Mouse (Mus musculus): ENCODE measurements around the gene Trpm8. TPM values are rescaled to one million over a fixed set of nuclear protein-coding genes. Genes with fewer than 3 reads are reported as not detected.

Gene Trpm8
- total and polyA plus RNA-seq, 3 experiments: not detected

- H3K27me3 ChIP-seq (replicated peaks): peaks cover 32% of the 10 kb centered on the region
- no peak overlapping the region for H3K4me3 ChIP-seq (replicated peaks in 1 of 3; ENCODE audit: low read depth in 2 of 3, low read length in 2 of 3, poor library complexity in 1 of 3)
- TF ChIP-seq MAFK (IDR thresholded peaks at IDR 0.05; ENCODE audit: insufficient replicate concordance, low read length): no peak
- TF ChIP-seq ZNF384 (IDR thresholded peaks at IDR 0.05; ENCODE audit: low read depth, low read length): no peak
- TF ChIP-seq HCFC1 (IDR thresholded peaks at IDR 0.05; ENCODE audit: low read depth, low read length): no peak
- no peak for TF ChIP-seq E2F4 (IDR thresholded peaks at IDR 0.05; ENCODE audit: insufficient replicate concordance, low read depth, low read length)
- TF ChIP-seq EP300 (IDR thresholded peaks at IDR 0.05; ENCODE audit: low read length): no peak
- no peak for TF ChIP-seq POLR2AphosphoS2 (IDR thresholded peaks at IDR 0.05; ENCODE audit: low read depth, low read length)
- TF ChIP-seq BHLHE40 (IDR thresholded peaks at IDR 0.05; ENCODE audit: low read depth, low read length): no peak
- TF ChIP-seq SIN3A (IDR thresholded peaks at IDR 0.05; ENCODE audit: low read length): no peak
- no peak for TF ChIP-seq USF1 (IDR thresholded peaks at IDR 0.05; ENCODE audit: low read depth, low read length)
- no peak for TF ChIP-seq POLR2A (IDR thresholded peaks at IDR 0.05; ENCODE audit: low read depth, low read length)
- no peak for TF ChIP-seq ELF1 (IDR thresholded peaks at IDR 0.05; ENCODE audit: low read depth, low read length)
- H3K4me1 ChIP-seq (ENCODE audit: control insufficient read depth in 1 of 2, insufficient read depth in 2 of 2): no peaks in the 10 kb centered on the region
- H3K36me3 ChIP-seq (replicated peaks in 1 of 2; ENCODE audit: control insufficient read depth in 1 of 2, insufficient read depth in 1 of 2, low read length in 1 of 2): no peaks in the 10 kb centered on the region
- no peak overlapping the region for H3K27ac ChIP-seq (ENCODE audit: insufficient read depth, low read depth)
- in situ Hi-C loops (cut with MboI; ENCODE audit: low pct_ligation_motif_present, low pct_unique_long_range_greater_than_20kb, low sequenced_read_pairs): no loop called here
- H3K9ac ChIP-seq (ENCODE audit: insufficient read depth, low read depth): no peak overlapping the region
- no peaks in the 10 kb centered on the region for H3K79me2 ChIP-seq (replicated peaks; ENCODE audit: control insufficient read depth, extremely low read depth, insufficient read depth, poor library complexity, severe bottlenecking)
- peaks cover 84% of the 10 kb centered on the region for H3K9me3 ChIP-seq (replicated peaks; ENCODE audit: low read length)
- no peak for DNase-seq (ENCODE audit: extremely low read depth)
- H3K4me2 ChIP-seq (ENCODE audit: insufficient read depth, low read depth, poor library complexity, severe bottlenecking): no peak overlapping the region
- dilution Hi-C loops (cut with MboI; ENCODE audit: extremely low pct_ligation_motif_present, extremely low pct_unique_long_range_greater_than_20kb, low sequenced_read_pairs): no loop called here
Observed at GRCm38 (mm10) chr1:88234646-88235045, 42.8 kb upstream of the Trpm8 start.

GRCm38 (mm10) chr1:88235046-88235893 is 42.2 kb upstream of the Trpm8 start:
- Histone ChIP-seq H3K4me1 (ENCODE audit: control insufficient read depth in 1 of 2, insufficient read depth in 2 of 2) (no peaks in the 10 kb centered on the region), H3K9me3 (replicated peaks; ENCODE audit: low read length) (peaks cover 84% of the 10 kb centered on the region), H3K27ac (ENCODE audit: insufficient read depth, low read depth) (no peak overlapping the region), H3K79me2 (replicated peaks; ENCODE audit: control insufficient read depth, extremely low read depth, insufficient read depth, poor library complexity, severe bottlenecking) (no peaks in the 10 kb centered on the region), H3K9ac (ENCODE audit: insufficient read depth, low read depth) (no peak overlapping the region), H3K4me2 (ENCODE audit: insufficient read depth, low read depth, poor library complexity, severe bottlenecking) (no peak overlapping the region), H3K36me3 (replicated peaks in 1 of 2; ENCODE audit: control insufficient read depth in 1 of 2, insufficient read depth in 1 of 2, low read length in 1 of 2) (no peaks in the 10 kb centered on the region), H3K27me3 (replicated peaks) (peaks cover 35% of the 10 kb centered on the region), H3K4me3 (replicated peaks in 1 of 3; ENCODE audit: low read depth in 2 of 3, low read length in 2 of 3, poor library complexity in 1 of 3) (no peak overlapping the region)
- no peak for TF ChIP-seq USF2 (conservative IDR thresholded peaks at IDR 0.05; ENCODE audit: low read depth, low read length)
- no peak for TF ChIP-seq JUN (IDR thresholded peaks at IDR 0.05; ENCODE audit: insufficient read depth, low read depth, low read length)
- TF ChIP-seq MYC (IDR thresholded peaks at IDR 0.05; ENCODE audit: low read depth, low read length): no peak
- TF ChIP-seq NRF1 (IDR thresholded peaks at IDR 0.05; ENCODE audit: low read depth, low read length): no peak
- TF ChIP-seq JUND (conservative IDR thresholded peaks at IDR 0.05; ENCODE audit: low read depth, low read length): no peak
- no peak for TF ChIP-seq CTCF (conservative IDR thresholded peaks at IDR 0.05 in 1 of 2, IDR thresholded peaks at IDR 0.05 in 1 of 2; ENCODE audit: low read depth in 2 of 2, low read length in 2 of 2)
- TF ChIP-seq TBP (conservative IDR thresholded peaks at IDR 0.05; ENCODE audit: low read depth, low read length): no peak
- TF ChIP-seq CHD1 (IDR thresholded peaks at IDR 0.05; ENCODE audit: low read depth, low read length): no peak
- no peak for TF ChIP-seq NELFE (IDR thresholded peaks at IDR 0.05; ENCODE audit: low read depth, low read length)
- TF ChIP-seq E2F4 (IDR thresholded peaks at IDR 0.05; ENCODE audit: insufficient replicate concordance, low read depth, low read length): no peak
- TF ChIP-seq USF1 (IDR thresholded peaks at IDR 0.05; ENCODE audit: low read depth, low read length): no peak
- TF ChIP-seq ZNF384 (IDR thresholded peaks at IDR 0.05; ENCODE audit: low read depth, low read length): no peak
- no peak for TF ChIP-seq RAD21 (IDR thresholded peaks at IDR 0.05; ENCODE audit: low read depth, low read length)
- no peak for DNase-seq (ENCODE audit: extremely low read depth)
- in situ Hi-C loops (cut with MboI; ENCODE audit: low pct_ligation_motif_present, low pct_unique_long_range_greater_than_20kb, low sequenced_read_pairs): no loop called here
- dilution Hi-C loops (cut with MboI; ENCODE audit: extremely low pct_ligation_motif_present, extremely low pct_unique_long_range_greater_than_20kb, low sequenced_read_pairs): no loop called here
